Mouse (Mus musculus): ENCODE measurements around the gene Spta1. TPM values are rescaled to one million over a fixed set of nuclear protein-coding genes. Genes with fewer than 3 reads are reported as not detected.

Gene Spta1
- polyA plus RNA-seq, 1 experiment, result not detected

DNA sequence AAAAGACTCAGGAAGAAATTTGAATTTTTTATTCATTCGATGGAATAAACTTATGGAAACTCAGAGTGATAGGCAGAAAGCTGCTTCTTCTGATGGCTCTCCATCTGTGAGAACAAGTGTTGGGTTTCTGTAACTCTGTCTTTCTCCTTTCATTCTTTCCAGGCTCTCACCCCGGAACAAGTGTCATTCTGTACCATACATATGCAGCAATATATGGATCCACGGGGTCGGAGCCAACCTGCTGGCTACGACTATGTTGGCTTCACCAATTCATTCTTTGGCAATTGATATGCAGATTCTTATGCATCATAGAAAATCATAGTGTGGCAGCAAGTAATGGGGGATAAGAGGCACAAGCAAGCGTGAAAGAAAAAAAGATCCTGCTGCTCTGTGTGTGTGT is 74.6 kb downstream of the Spta1 start:
- DNase-seq (ENCODE audit: low read depth, low spot score), result no peak
- 88% methylated on average over 6 of the region's 6 CpGs for WGBS

- WGBS, result 89% methylated on average over 2 of the region's 2 CpGs
- no peak for DNase-seq (ENCODE audit: low read depth, low spot score)
These were observed 77.8 kb downstream of the Spta1 start for GRCm38 (mm10) chr1:174250376-174250775.

- WGBS, result 63% methylated on average over 3 of the region's 3 CpGs
- DNase-seq (ENCODE audit: low read depth, low spot score), result no peak
These were observed 79.4 kb downstream of the Spta1 start, which contains the start of gene Olfr419 for GRCm38 (mm10) chr1:174251961-174252360. Gene Olfr419 (minus strand): TSS chr1:174252061.

DNA sequence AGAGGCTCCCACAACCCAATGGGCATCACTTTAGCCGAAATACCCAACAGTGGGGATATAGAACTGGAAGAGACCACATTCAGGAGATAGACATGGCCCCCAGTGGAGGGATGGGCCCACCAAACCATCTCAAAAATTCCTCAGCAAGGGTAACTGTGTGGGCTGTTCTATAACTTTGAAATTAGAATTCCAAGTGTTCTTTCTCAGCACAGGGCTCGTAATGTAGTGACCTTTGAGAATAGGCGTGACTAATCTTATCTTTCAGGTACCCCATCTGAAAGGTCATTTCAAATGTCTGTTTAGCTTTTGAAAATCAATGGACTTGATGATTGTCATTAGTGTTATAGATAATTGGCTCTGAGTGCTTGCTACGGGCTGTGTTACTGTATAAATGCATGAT is 95.2 kb downstream of the Spta1 start:
- no peak for DNase-seq (ENCODE audit: low read depth, low spot score)
- 79% methylated on average over 4 of the region's 4 CpGs for WGBS

DNA sequence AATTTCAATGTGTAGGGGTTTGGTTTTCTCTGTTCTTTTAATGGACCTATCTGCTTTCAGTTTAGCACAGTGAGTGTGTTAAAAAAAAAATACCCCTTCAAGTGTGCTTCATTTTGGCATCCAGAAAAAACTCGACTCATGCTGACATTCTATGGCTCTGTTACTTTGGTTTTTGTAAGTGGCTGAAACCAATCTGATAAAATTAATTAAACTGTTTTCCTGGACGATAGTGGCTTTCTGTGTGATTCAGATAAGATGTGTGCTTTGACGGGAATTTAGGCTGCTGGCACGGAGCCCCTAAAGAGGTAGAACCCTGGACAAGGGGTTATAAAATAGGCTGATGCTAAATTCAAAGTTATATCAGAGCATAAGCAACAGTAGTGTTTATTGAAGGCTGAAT is 96.6 kb downstream of the Spta1 start:
- no peak for DNase-seq (ENCODE audit: low read depth, low spot score)
- WGBS, result 51% methylated on average over 4 of the region's 4 CpGs

DNA sequence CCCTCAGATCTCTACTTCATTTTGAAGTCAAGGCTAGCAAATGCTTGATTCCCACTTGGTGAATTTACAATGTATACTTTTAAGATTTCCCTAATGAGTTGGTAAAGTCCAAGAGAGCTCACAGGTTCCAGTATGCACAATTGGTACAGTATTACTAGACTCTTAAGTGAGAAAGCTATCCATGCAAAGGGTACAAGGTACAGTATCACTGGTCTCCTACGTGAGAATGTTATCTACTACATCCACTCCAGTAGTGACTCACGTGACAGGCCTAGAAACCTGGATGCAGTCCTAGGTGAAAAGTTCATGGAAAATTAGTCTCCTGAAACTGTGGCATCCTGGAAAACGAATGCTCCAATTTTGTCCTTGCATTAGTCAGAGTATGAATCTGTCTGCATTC is 98.1 kb downstream of the Spta1 start:
- WGBS, result 84% methylated on average over 3 of the region's 3 CpGs
- DNase-seq (ENCODE audit: low read depth, low spot score), result no peak

Other genes starting within 250 kb of the Spta1 start
- 1.6 and 1.7 TPM in 2 replicates for gene Mndal, start 230.3 kb upstream of the Spta1 start, polyA plus RNA-seq (2012; rRNA removed)
- 2.6 and 3.7 TPM in 2 replicates for gene Ifi203, start 230.1 kb upstream of the Spta1 start, polyA plus RNA-seq (2012; rRNA removed)
- gene Ifi202b, start 190.0 kb upstream of the Spta1 start, polyA plus RNA-seq (2012; rRNA removed), result 0.14 and 0.17 TPM in 2 replicates
- 0.47 and 0.67 TPM in 2 replicates for gene Ifi205, start 141.0 kb upstream of the Spta1 start, polyA plus RNA-seq (2012; rRNA removed)
- gene Olfr433, start 132.1 kb upstream of the Spta1 start, polyA plus RNA-seq (2012; rRNA removed), result 0.10 and 0.11 TPM in 2 replicates
- gene Olfr432, start 123.6 kb upstream of the Spta1 start, polyA plus RNA-seq (2012; rRNA removed), result not detected in 2 replicates
- gene Olfr430, start 106.2 kb upstream of the Spta1 start, polyA plus RNA-seq (2012; rRNA removed), result not detected in 2 replicates
- not detected in 2 replicates for gene Olfr429, start 88.4 kb upstream of the Spta1 start, polyA plus RNA-seq (2012; rRNA removed)
- gene Olfr427, start 75.9 kb upstream of the Spta1 start, polyA plus RNA-seq (2012; rRNA removed), result not detected in 2 replicates
- not detected in 2 replicates for gene Olfr231, start 51.6 kb upstream of the Spta1 start, polyA plus RNA-seq (2012; rRNA removed)
- not detected in 2 replicates for gene Olfr424, start 41.3 kb upstream of the Spta1 start, polyA plus RNA-seq (2012; rRNA removed)
- not detected in 2 replicates for gene Olfr420, start 17.1 kb upstream of the Spta1 start, polyA plus RNA-seq (2012; rRNA removed)
- 0.07 TPM in 1 of 2 replicates, not detected in the other for gene Olfr419, start 79.3 kb downstream of the Spta1 start, polyA plus RNA-seq (2012; rRNA removed)
- gene Mptx1, start 157.7 kb downstream of the Spta1 start, polyA plus RNA-seq (2012; rRNA removed), result 12.2 and 16.5 TPM in 2 replicates
- not detected in 2 replicates for gene Olfr417, start 192.3 kb downstream of the Spta1 start, polyA plus RNA-seq (2012; rRNA removed)
- not detected in 2 replicates for gene Olfr248, start 218.3 kb downstream of the Spta1 start, polyA plus RNA-seq (2012; rRNA removed)

All from large intestine, adult 2 months (tissue).